Mouse (Mus musculus) heart, postnatal 0 days (tissue): ENCODE results near the gene Tmco2.
"Not testable (repeated sequence)": the region's sequence is repeated elsewhere in the genome, so short reads cannot be mapped to it uniquely, and the experiment has no call there.

Experiments
- CTCF ChIP-seq: IDR thresholded peaks from 2 replicates; pipeline ENCODE4 v1.5.1; 2016; ENCODE audit warnings: antibody characterized with exemption, control low read depth, low read depth
- EP300 ChIP-seq: IDR thresholded peaks from 2 replicates; pipeline ENCODE4 v1.6.1; 2016; ENCODE audit warnings: antibody characterized with exemption, low read depth

GRCm38 (mm10) chr4:121059218-121059617 is 49.8 kb downstream of the Tmco2 start:
- not testable (repeated sequence) for TF ChIP-seq EP300, CTCF
